Mouse (Mus musculus) retina, adult 2 months (tissue): Measurements from ENCODE around the gene Dscaml1.

ENCODE experiments used
- DNase-seq: peaks from one replicate; pipeline ENCODE4 v3.0.0-alpha.2; 2012; ENCODE audit warnings: low read depth, low spot score

Dscaml1 gene

GRCm38 (mm10) chr9:45633036-45633435, 206.6 kb downstream of the Dscaml1 start:
- no peak for DNase-seq

- DNase-seq: no peak
Observed at GRCm38 (mm10) chr9:45634978-45635377, 208.6 kb downstream of the Dscaml1 start.

DNA sequence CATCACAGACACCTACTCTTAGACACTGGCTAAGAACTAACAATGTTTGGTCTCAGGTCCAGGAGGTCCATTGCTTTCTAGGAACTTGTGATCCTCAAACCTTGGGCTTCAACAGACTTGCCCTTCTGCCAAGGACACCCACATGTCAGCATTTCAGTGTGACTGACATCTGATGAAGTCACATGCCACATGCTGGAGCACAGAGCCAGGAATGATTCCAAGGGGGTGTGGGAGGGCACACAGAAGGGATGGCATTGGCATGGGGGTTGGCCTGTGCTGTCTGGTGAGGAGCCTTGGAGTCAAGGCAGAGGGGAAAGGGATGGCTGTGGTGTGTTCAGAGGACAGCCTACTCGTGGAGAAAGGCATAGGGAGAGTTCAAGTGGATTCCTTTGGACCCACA, 210.9 kb downstream of the Dscaml1 start:
- DNase-seq: no peak

- no peak for DNase-seq
Observed at GRCm38 (mm10) chr9:45638184-45638917, 211.9 kb downstream of the Dscaml1 start.

DNA sequence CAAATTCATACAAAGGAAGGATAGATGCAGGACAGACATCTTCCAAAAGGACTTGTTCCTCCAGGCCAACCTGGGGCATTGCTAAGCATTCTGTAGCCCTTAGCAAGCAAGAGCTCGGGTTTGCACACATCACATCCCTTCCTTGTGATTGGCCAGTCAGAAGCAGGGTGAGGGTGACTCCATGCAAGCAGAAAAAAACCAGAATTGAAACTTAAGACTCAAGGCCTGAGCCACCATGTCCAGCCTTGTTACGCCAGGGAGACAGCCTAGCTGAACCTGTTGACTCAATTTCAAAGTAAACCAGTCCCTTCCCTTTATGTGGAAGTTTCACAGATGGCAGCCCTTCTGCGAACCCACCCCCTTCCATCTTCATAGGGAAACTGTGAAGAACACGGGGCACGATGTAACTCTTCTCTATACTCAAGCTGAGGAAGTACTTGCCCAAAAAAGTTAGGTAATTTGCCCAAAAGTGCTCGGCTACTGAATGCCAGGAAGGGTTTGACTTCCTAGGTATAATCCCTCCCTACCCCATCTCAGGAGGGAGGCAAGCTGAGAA, 218.5 kb downstream of the Dscaml1 start:
- no peak for DNase-seq

- no peak for DNase-seq
Observed at GRCm38 (mm10) chr9:45645526-45645925, 219.1 kb downstream of the Dscaml1 start.

DNA sequence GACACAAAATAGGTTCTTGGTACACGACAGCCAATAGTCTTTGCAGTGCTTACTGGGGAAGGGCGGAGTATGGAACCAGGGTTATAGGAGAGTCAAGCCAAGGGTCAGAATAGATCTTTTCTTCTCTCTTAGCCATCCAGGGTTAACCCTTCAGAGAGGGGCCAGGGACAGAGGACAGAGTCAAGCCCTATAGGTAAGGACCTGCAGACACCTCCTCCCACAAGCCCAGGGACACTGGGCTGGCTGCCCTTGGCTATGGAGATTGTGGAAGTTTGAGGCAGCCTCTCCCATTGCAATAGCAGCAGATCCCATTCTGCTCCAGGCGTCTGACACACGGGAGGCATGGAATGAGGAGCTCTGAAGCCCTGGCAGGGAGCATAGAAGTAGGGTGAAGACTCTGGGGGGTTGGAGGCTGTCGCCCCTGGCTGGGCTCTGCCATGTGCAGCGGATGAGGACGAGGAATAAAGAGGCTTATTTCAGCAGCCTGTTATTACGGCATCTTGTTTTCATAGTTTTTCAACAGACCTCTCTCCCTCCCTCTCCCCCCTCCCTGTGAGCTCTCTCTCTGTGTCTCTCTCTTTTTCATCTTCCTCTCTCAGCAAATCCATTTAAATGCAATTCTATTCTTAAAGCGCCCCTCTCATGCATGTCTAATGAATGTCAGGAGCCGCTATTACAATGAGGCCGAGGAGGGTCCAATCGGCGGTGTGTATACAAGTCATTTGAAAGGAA, 224.8 kb downstream of the Dscaml1 start:
- no peak for DNase-seq

GRCm38 (mm10) chr9:45651810-45652177, 225.4 kb downstream of the Dscaml1 start:
- DNase-seq: no peak

- no peak for DNase-seq
Observed at GRCm38 (mm10) chr9:45657172-45658062, 231.0 kb downstream of the Dscaml1 start.

DNA sequence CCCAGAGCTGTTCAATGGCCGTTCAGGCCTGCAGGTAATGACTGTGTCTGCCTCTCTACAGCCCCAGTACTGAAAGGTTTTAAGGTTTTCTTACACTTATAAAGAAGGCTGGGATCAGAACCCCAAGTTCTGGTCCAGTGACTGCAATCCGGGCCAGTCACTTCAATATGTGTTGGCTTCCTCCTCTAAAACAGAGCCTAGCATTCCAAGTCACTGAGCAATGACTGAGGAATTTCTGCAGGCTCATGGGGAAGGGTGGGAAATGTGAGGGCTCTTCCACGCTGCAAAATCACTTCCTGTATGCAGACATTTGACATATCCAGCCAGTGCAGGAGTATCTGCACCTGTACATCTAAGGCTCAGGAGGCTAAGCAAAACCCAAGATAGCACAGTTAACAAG, 233.8 kb downstream of the Dscaml1 start:
- DNase-seq: no peak

- no peak for DNase-seq
Observed at GRCm38 (mm10) chr9:45662471-45662870, 236.0 kb downstream of the Dscaml1 start.

DNA sequence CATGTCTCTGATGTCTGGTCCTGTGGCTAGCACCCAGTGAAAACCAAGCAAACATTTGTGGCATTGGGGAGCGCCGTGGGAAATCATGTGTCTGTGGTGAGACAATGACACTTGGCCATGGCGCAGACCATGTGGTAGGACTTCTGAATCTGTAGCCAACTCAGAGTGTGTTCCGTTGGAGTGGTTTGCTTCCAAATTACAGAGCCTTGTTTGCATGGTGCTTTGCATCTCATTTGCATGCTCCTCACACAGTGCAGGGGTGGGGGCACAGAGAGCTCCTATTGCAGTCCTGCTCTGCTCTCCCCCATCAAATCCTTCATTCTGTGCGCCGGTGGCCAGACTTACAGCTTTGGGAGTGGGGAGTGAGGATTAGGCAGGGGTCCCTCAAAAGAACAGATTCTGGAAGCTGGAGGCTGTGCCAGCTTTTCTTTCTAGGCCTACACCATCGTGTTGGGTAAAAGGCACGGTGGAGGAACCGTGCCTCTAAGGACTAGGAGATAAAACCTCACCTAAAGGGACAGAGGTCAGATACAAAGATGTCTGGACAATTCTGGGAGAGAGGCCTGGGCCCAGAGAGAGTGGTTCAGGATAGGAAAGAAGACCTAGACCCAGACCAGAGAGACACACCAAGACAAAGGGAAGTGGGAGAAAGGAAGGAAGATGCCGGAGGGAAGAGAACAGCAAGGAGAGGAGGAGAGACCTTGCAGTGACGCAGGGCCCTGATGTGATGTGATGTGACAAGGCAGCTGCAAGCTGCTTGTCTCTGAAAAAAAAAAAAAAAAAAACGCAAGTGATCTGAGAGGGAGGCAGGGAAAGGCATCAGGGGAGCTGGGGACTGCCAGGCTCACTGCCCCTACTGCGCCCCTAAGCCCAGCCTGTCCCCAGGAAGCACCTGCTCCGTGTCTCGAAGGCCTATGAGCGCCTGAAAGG, 237.2 kb downstream of the Dscaml1 start:
- DNase-seq: no peak

DNA sequence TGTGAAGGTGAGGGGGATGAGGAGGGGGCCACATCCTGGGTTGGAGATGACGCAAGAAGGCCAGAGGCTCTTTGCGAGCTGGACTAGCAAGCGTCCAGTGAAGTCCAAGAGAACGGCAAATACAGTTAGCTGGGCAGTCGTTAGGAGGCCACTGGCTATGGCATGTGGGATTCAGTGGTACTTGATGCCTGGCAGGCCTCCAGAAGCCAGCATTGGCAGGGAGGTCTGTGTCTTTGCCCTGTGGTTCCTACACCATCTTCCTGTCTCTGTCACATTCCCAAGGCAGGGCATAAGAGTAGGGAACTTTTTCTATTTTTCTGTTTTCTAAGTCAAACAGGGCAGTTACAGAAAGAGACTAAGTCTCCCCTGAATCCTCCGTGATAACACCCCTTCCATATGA, 237.9 kb downstream of the Dscaml1 start:
- DNase-seq: no peak

- DNase-seq: no peak
Observed at GRCm38 (mm10) chr9:45664871-45665394, 238.5 kb downstream of the Dscaml1 start.

GRCm38 (mm10) chr9:45675931-45676330, 249.5 kb downstream of the Dscaml1 start:
- DNase-seq: no peak

DNA sequence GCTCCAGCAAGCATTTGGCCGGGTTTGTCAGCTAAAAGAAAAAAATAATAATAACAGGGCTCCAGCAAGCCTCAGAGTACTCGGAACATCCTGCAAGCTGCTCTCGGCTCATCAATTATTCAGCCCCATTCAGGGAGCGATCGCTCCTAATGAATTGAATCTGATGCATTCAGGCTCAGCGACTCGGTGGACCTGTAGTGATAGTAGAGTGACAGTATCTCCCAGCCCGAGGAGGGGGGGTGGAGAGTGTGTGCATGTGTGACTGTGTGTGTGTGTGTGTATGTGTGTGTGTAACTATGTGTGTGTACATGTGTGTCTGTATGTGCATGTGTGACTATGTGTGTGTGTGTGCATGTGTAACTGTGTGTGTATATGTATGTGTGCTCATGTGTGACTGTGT, 250.2 kb downstream of the Dscaml1 start:
- no peak for DNase-seq

DNA sequence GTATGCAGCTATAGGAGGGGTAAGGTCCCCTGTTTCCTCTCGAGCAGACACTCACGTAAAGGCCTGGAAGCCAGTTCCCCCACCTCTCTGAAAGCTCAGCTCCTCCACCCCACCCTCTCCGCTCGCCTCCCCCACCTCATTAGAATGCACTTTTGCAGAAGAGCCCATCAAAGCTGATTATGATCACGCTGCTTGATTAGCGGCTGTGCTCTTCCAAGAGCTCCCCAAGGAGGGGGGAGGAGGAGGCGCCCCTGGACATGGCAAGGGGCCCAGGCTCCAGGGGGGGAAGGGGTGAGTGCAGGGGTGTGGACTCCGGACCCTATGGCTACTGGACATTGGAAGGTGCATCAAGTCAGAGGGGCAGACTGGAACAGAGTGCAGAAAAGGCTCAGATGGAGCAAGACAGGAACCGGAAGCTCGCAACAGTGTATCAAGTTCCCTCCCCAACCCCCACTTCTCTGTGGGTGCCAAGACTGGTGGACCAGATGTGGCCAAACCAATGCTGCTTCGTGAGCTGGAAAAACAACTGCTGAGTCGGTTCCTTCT, 250.9 kb downstream of the Dscaml1 start:
- peak; percentile 54 for DNase-seq

GRCm38 (mm10) chr9:45677952-45678663, 251.7 kb downstream of the Dscaml1 start:
- DNase-seq: no peak

- no peak for DNase-seq
Observed at GRCm38 (mm10) chr9:45678664-45679026, 252.2 kb downstream of the Dscaml1 start.
